Mouse (Mus musculus) left cerebral cortex, postnatal 10 days (tissue): ENCODE results near the gene Cldn22. TPM values are rescaled to one million over a fixed set of nuclear protein-coding genes. Genes with fewer than 3 reads are reported as not detected.

Source experiments
- DNase-seq, 2 experiments: peaks; one replicate each; pipeline ENCODE4 v3.0.0; 2021 to 2022; ENCODE audit warnings: low spot score in 2 of 2, mixed read lengths in 1 of 2; ENCODE audit errors: extremely low spot score in 1 of 2
- intact Hi-C: fragments of 180-260 bp; cut with DNase I; formaldehyde crosslinking; loops from one replicate; pipeline ENCODE4 v1.15.1; 2025
- total RNA-seq, 2 experiments: library from RNA; stranded (reverse); gene quantifications; 2 replicates each; pipeline ENCODE4 v1.2.3; 2021

Cldn22 gene
- total RNA-seq, 2 experiments from 2014 or later, result 0.34 TPM; not detected in 1

- intact Hi-C loops, result loop anchor here (5.0 kb wide), 1 partner anchor 36 kb away; no protein-coding TSS in a partner anchor
- DNase-seq, result no peak
Measured at GRCm38 (mm10) chr8:47823777-47824176, 505 bp upstream of the Cldn22 start.

GRCm38 (mm10) chr8:47825596-47825995 is 1.3 kb downstream of the Cldn22 start:
- DNase-seq, result peak in 1 of 2 experiments; percentile 20
- intact Hi-C loops, result no loop called here

GRCm38 (mm10) chr8:47826911-47827310 is 2.6 kb downstream of the Cldn22 start:
- intact Hi-C loops, result no loop called here
- peak in 1 of 2 experiments; percentile 23 for DNase-seq

GRCm38 (mm10) chr8:47832616-47833015 is 8.3 kb downstream of the Cldn22 start:
- DNase-seq, result peak in 1 of 2 experiments; percentile 9
- intact Hi-C loops, result no loop called here

- intact Hi-C loops, result no loop called here
- DNase-seq, result peak in 1 of 2 experiments; percentile 6
Measured at GRCm38 (mm10) chr8:47833944-47834343, 9.7 kb downstream of the Cldn22 start.

GRCm38 (mm10) chr8:47843063-47843462 is 18.8 kb downstream of the Cldn22 start:
- DNase-seq, result peak in 1 of 2 experiments; percentile 27
- intact Hi-C loops, result loop anchor here (5.0 to 10.0 kb wide), 2 partner anchors 101 to 308 kb away; partner anchors contain the start of genes Rwdd4a and Trappc11

GRCm38 (mm10) chr8:47843651-47844050 is 19.4 kb downstream of the Cldn22 start:
- DNase-seq, result peak in 1 of 2 experiments; percentile 8
- intact Hi-C loops, result loop anchor here (5.0 to 10.0 kb wide), 2 partner anchors 101 to 309 kb away; partner anchors contain the start of genes Rwdd4a and Trappc11

- intact Hi-C loops, result loop anchor here (10.0 kb wide), 1 partner anchor 311 kb away; the partner anchor contains the start of genes Rwdd4a and Trappc11
- DNase-seq, result no peak
Measured at GRCm38 (mm10) chr8:47845956-47846355, 21.7 kb downstream of the Cldn22 start.

- DNase-seq, result no peak
- intact Hi-C loops, result loop anchor here (10.0 kb wide), 1 partner anchor 312 kb away; the partner anchor contains the start of genes Rwdd4a and Trappc11
Measured at GRCm38 (mm10) chr8:47847161-47847560, 22.9 kb downstream of the Cldn22 start.

GRCm38 (mm10) chr8:47847931-47848330 is 23.6 kb downstream of the Cldn22 start:
- intact Hi-C loops, result loop anchor here (10.0 kb wide), 1 partner anchor 313 kb away; the partner anchor contains the start of genes Rwdd4a and Trappc11
- DNase-seq, result no peak

GRCm38 (mm10) chr8:47849842-47850241 is 25.6 kb downstream of the Cldn22 start:
- intact Hi-C loops, result loop anchor here (10.0 kb wide), 1 partner anchor 315 kb away; the partner anchor contains the start of genes Rwdd4a and Trappc11
- peak in 1 of 2 experiments; percentile 37 for DNase-seq

GRCm38 (mm10) chr8:47851824-47852502 is 27.7 kb downstream of the Cldn22 start:
- peak; percentile 29 to 73 for DNase-seq
- intact Hi-C loops, result no loop called here

- intact Hi-C loops, result no loop called here
- DNase-seq, result no peak
Measured at GRCm38 (mm10) chr8:47852737-47853136, 28.5 kb downstream of the Cldn22 start.

GRCm38 (mm10) chr8:47853356-47853755 is 29.1 kb downstream of the Cldn22 start:
- no peak for DNase-seq
- intact Hi-C loops, result no loop called here

GRCm38 (mm10) chr8:47859259-47859658 is 35.0 kb downstream of the Cldn22 start:
- intact Hi-C loops, result loop anchor here (5.0 kb wide), 1 partner anchor 117 kb away; no protein-coding TSS in a partner anchor
- peak in 1 of 2 experiments; percentile 20 for DNase-seq

GRCm38 (mm10) chr8:47866568-47866967 is 42.3 kb downstream of the Cldn22 start:
- DNase-seq, result no peak
- intact Hi-C loops, result loop anchor here (2.0 kb wide), 1 partner anchor 150 kb away; no protein-coding TSS in a partner anchor

GRCm38 (mm10) chr8:47867067-47867466 is 42.8 kb downstream of the Cldn22 start:
- DNase-seq, result peak; percentile 79 to 86
- intact Hi-C loops, result loop anchor here (2.0 kb wide), 1 partner anchor 150 kb away; no protein-coding TSS in a partner anchor

- DNase-seq, result peak in 1 of 2 experiments; percentile 37
- intact Hi-C loops, result no loop called here
Measured at GRCm38 (mm10) chr8:47872361-47873107, 48.3 kb downstream of the Cldn22 start.
